Mouse (Mus musculus) heart, postnatal 0 days (tissue): ENCODE data around the gene Rcan1.

Experiments
- CTCF ChIP-seq: IDR thresholded peaks from 2 replicates; pipeline ENCODE4 v1.5.1; 2016; ENCODE audit warnings: antibody characterized with exemption, control low read depth, low read depth
- EP300 ChIP-seq: IDR thresholded peaks from 2 replicates; pipeline ENCODE4 v1.6.1; 2016; ENCODE audit warnings: antibody characterized with exemption, low read depth

- no peak for TF ChIP-seq EP300
- no peak for TF ChIP-seq CTCF
Measured at GRCm38 (mm10) chr16:92516139-92516538, 45.5 kb upstream of the Rcan1 start.
